ENCODE assay signal across 9 mouse cellular contexts in the genomic region with DNA sequence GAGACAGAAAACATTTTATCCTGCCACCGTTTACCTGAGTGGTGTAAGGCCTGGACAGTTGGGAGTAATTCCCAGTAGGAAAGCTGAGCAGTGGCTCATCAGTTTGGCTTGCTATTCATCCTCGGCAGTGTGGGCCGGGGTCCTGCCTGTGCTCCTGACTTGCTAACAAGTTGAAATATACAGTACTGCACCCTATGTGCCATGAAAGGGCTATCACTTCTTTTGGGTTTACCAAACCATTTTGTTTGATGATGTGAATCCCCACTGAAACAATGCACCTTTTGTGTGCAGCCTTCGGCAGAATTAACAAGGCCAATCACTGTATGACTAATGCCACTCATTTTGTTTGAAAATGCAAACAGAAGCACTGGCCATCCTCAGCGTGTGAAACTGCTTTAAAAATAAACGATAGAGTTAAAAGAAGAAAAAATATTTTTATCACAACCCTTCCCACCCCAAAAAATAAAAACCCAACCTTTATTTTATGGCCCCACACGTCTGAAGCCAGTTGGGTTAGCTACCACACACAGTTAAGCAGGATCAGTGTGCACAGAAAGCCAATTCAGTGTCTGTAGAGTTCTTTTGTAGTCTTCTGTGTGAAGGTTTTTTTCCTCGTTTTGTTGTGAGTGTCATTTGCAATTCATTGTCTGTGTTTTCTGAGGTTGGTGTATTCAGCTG.
DNase-seq lines count a peak whose midpoint lies in the region; ATAC-seq and TF ChIP-seq lines count a peak whose summit lies in the region.
"Had no signal": no experiment of that assay in that cellular context is flagged by ENCODE, and none has a peak within 500 bp of the region (broad histone marks: within the 10 kb centered on the region; RNA-seq: fewer than 3 reads in every experiment).

No protein-coding gene starts in this region.

- ATAC-seq in heart, embryonic 12.5 days (ENCODE audit: insufficient number of reproducible peaks, low FRiP score): no peak
- ATAC-seq in forebrain, embryonic 12.5 days (ENCODE audit: low FRiP score): peak; percentile 49; the same call in 1 of the 2 replicates
- no peak for ATAC-seq in limb, embryonic 14.5 days (ENCODE audit: low FRiP score, low read depth)
- ATAC-seq in monocyte, adult 5-6 weeks (replicated peaks; ENCODE audit: insufficient number of reproducible peaks, low FRiP score, low TSS enrichment, poor library complexity, severe bottlenecking): no peak
- ATAC-seq: liver, postnatal 0 days had no signal

- no peak for TF ChIP-seq POLR2A in limb, embryonic 14.5 days (IDR thresholded peaks at IDR 0.05; ENCODE audit: borderline replicate concordance, extremely low read depth, insufficient read depth, insufficient read length)
- TF ChIP-seq POLR2A in cerebellum, adult 2 months (IDR thresholded peaks at IDR 0.05; ENCODE audit: borderline replicate concordance, insufficient read depth, low read length): no peak

- H3K4me3 ChIP-seq in heart, embryonic 12.5 days: no peak overlapping the region
- H3K4me3 ChIP-seq in forebrain, embryonic 12.5 days (replicated peaks): no peak overlapping the region
- no peak overlapping the region for H3K4me3 ChIP-seq in limb, embryonic 14.5 days (replicated peaks; ENCODE audit: low read length)
- no peak overlapping the region for H3K4me3 ChIP-seq in cerebellum, adult 2 months (replicated peaks; ENCODE audit: insufficient read depth, low read depth, low read length)

- no peak for TF ChIP-seq CTCF in cerebellum, adult 2 months (IDR thresholded peaks at IDR 0.05; ENCODE audit: borderline replicate concordance, insufficient read depth, low read depth, low read length)

- H3K4me2 ChIP-seq in heart, embryonic 12.5 days: 0 out of 2 replicates have a peak overlapping the region, but pooled peaks have one; percentile 41
- no peak overlapping the region; the same call in 1 of the 2 replicates for H3K4me2 ChIP-seq in forebrain, embryonic 12.5 days
- no peak overlapping the region for H3K4me2 ChIP-seq in limb, embryonic 14.5 days (replicated peaks; ENCODE audit: low read depth, low read length, severe bottlenecking)

- 66% methylated on average over 8 of the region's 8 CpGs for WGBS in heart, embryonic 12.5 days
- 18% methylated on average over 8 of the region's 8 CpGs for WGBS in forebrain, embryonic 12.5 days
- 60% methylated on average over 8 of the region's 8 CpGs for WGBS in limb, embryonic 14.5 days
- 38% methylated on average over 8 of the region's 8 CpGs for WGBS in cerebellum, adult 2 months

- no peaks in the 10 kb centered on the region for H3K27me3 ChIP-seq in heart, embryonic 12.5 days (replicated peaks)
- H3K27me3 ChIP-seq in forebrain, embryonic 12.5 days: peaks cover 22% of the 10 kb centered on the region
- no peaks in the 10 kb centered on the region for H3K27me3 ChIP-seq in limb, embryonic 14.5 days (ENCODE audit: control insufficient read depth, insufficient read depth, low read length)
- no peaks in the 10 kb centered on the region for H3K27me3 ChIP-seq in cerebellum, adult 2 months (ENCODE audit: control insufficient read depth, insufficient read depth, low read length)

- H3K4me1 ChIP-seq in heart, embryonic 12.5 days (replicated peaks): peaks cover 34% of the 10 kb centered on the region
- peaks cover 28% of the 10 kb centered on the region for H3K4me1 ChIP-seq in forebrain, embryonic 12.5 days
- no peaks in the 10 kb centered on the region for H3K4me1 ChIP-seq in limb, embryonic 14.5 days (ENCODE audit: control insufficient read depth, insufficient read depth, low read length)
- H3K4me1 ChIP-seq in cerebellum, adult 2 months (ENCODE audit: control insufficient read depth, insufficient read depth, low read length): no peaks in the 10 kb centered on the region

- H3K27ac ChIP-seq in heart, embryonic 12.5 days (ENCODE audit: poor library complexity, severe bottlenecking): peak overlapping the region; percentile 95
- H3K27ac ChIP-seq in forebrain, embryonic 12.5 days: peak overlapping the region; percentile 69; the same call in 1 of the 2 replicates
- H3K27ac ChIP-seq in limb, embryonic 14.5 days (replicated peaks; ENCODE audit: low read depth, low read length): peak overlapping the region; percentile 33; the same call in 1 of the 2 replicates
- no peak overlapping the region for H3K27ac ChIP-seq in cerebellum, adult 2 months (ENCODE audit: insufficient read depth, low read length)

- H3K9ac ChIP-seq in heart, embryonic 12.5 days: peak overlapping the region; percentile 31; the same call in 1 of the 2 replicates
- no peak overlapping the region for H3K9ac ChIP-seq in forebrain, embryonic 12.5 days
- no peak overlapping the region for H3K9ac ChIP-seq in limb, embryonic 14.5 days (ENCODE audit: low read depth, low read length, severe bottlenecking)
- H3K9ac ChIP-seq: liver, postnatal 0 days had no signal

- DNase-seq in heart, adult 8-10 months (ENCODE audit: low spot score): no peak
- DNase-seq in Muller cell, postnatal 12 days (ENCODE audit: inconsistent ontology term): peak; percentile 60
- no peak for DNase-seq in limb, embryonic 14.5 days (ENCODE audit: low spot score)
- no peak for DNase-seq in cerebellum, adult 2 months
- DNase-seq in left cerebral cortex, postnatal 10 days (ENCODE audit: extremely low spot score in 1 of 2, low spot score in 2 of 2): no peak
- DNase-seq: liver, postnatal 0 days had no signal

- H3K36me3 ChIP-seq in heart, embryonic 12.5 days: 0 out of 2 replicates have a peak, but pooled peaks cover 9% of the 10 kb centered on the region
- H3K36me3 ChIP-seq in forebrain, embryonic 12.5 days (replicated peaks): no peaks in the 10 kb centered on the region
- peaks cover 12% of the 10 kb centered on the region for H3K36me3 ChIP-seq in limb, embryonic 14.5 days (ENCODE audit: control insufficient read depth, insufficient read depth, low read length)

- no peaks in the 10 kb centered on the region for H3K9me3 ChIP-seq in heart, embryonic 12.5 days (replicated peaks)
- H3K9me3 ChIP-seq in forebrain, embryonic 12.5 days: no peaks in the 10 kb centered on the region
- H3K9me3 ChIP-seq in limb, embryonic 14.5 days (ENCODE audit: control insufficient read depth, low read length): no peaks in the 10 kb centered on the region

- intact Hi-C loops in left cerebral cortex, postnatal 10 days (cut with DNase I): no loop called here
